Mouse (Mus musculus) common myeloid progenitor, adult 5-6 weeks (primary cell): ENCODE results near the gene Lysmd4. TPM values are rescaled to one million over a fixed set of nuclear protein-coding genes. Genes with fewer than 3 reads are reported as not detected.
A peak's percentile ranks its signal among the peaks of the same experiment; 100 is the strongest.

Source experiments
- ATAC-seq: replicated peaks from 2 replicates; pipeline ENCODE4 v1.8.0; 2016; ENCODE audit warnings: low read depth, mild to moderate bottlenecking, moderate TSS enrichment, inconsistent platforms; ENCODE audit not compliant: poor library complexity, severe bottlenecking
- total RNA-seq: library from RNA; stranded (forward); fragments of 200-1000, 187-1606 nt; gene quantifications from 2 replicates; pipeline ENCODE4 v1.2.3, GENCODE M21; 2017

Lysmd4 gene
- 2.7 and 5.9 TPM in 2 replicates for total RNA-seq

DNA sequence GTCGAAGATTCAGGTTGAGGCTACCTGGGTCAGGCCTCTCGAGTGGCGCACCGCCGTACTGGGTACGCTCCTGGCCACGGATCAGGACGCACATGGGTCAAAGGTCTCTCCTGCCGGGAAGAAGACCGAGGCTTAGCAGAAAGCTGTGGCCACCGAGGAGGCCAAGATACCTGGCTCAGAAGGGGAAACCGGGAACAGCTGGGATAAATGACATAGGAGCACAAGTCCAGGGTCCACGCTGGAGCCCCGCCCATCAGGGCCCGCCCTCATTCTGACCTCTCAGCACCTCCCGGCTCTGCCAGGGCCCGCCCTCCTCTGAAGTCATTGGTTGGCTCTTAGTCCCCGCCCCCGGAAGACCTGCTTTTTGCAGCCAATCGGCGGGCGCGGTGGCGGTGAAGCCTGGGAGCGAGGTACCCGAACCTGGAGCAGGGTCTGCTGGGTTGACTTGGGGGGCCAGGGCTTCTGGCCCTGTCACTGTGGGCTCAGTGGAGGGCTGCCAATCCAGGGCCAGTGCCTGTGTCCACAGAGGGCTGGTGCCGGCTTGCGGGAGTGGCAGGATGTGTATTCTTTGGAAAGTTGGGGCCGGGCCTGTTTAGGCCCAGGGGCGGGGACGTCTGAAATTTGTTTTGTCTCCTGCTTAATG, at the start of gene Lysmd4:
Gene Lysmd4, plus strand, starts transcription at position 325 of the 643 bp plus-strand sequence.
- peak; percentile 99 for ATAC-seq

DNA sequence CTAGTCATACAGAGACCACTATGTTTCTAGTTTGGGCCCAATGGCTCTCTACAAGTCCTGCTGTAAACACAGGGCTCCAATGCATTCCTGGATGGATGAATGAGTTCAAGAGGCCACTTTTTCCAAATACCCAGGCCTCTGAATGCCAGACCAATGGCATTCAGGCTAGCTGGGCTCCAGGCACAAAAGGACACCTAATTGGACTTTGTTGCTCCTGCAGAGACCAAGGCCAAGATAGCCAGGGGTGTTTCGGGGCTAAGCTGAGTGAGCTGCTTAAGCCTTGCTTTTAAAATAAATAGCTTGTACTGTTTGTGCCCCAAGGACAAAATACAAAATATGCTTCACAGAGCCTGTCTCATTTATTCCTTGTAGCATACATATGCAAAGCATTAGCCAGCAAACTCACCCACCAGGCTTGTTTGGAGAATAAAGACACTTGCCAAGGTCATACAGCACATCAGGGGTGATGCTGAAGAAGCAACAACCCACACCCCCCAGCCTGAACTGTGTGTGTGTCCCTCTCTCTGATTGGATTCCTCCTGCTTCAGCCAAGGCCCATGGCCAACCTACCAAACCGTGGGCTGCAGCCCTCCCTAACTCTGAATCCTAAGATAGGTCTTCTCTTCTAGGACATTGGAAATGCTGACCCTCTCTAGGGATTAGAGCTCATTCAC, 48.7 kb upstream of the Lysmd4 start:
- ATAC-seq = no peak

DNA sequence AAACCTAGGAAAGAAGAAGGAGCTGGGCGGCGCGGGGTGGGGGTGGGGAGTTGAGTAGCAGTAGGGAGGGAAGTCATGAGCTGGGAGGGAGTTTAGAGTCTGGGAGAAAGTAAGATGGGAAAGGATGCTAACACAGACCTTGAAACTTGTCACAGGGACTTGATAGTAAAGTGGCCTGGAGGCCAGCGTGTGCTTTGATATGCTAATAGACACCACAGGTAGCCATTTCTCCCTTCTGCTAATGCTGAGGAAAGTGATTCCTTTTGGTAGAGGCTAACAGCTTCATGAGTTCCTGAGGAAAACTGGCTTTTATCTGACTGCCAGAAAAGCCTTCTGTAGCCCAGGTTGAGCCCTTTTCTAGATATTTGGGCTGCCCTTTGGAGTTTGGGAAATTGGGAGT, 38.6 kb upstream of the Lysmd4 start:
- ATAC-seq = no peak

DNA sequence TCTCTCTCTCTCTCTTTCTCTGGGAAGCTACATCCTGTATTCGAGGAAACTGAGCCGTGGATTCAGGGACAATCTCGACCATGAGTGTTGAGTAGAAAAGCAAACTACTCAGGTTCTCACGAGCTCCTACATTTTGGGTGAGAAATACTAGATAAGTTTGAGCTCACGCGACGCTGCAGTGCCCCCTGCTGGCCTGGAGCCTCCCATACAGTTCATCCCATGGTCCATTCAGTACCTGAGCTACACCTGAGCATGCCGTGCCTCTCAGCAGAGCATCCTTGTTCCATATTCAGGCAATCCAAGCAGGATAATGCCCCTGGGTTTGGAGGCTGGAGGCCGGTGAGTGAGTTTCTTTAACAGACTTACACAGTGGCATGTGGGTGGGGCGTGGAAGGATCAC, 22.9 kb upstream of the Lysmd4 start:
- ATAC-seq = peak; percentile 85

DNA sequence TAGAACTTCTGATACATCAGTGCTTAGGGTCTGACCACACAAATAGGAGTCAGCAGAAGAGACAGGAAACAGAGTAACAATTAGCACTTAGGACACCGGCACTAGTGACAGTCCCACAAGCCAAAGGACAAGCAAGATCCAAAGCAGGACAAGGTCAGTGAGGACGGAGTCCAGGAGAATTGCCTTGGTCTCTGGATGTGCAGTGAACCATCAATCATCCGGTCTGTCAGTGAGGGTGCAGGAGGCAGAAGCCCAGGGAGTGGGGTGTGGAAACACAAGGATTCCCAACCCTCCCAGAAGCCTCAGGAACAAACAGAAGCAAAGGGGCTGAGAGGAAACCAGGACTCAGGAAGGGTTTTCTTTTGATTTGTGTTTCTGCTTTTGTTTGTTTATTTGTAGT, 18.7 kb upstream of the Lysmd4 start:
- ATAC-seq = no peak

DNA sequence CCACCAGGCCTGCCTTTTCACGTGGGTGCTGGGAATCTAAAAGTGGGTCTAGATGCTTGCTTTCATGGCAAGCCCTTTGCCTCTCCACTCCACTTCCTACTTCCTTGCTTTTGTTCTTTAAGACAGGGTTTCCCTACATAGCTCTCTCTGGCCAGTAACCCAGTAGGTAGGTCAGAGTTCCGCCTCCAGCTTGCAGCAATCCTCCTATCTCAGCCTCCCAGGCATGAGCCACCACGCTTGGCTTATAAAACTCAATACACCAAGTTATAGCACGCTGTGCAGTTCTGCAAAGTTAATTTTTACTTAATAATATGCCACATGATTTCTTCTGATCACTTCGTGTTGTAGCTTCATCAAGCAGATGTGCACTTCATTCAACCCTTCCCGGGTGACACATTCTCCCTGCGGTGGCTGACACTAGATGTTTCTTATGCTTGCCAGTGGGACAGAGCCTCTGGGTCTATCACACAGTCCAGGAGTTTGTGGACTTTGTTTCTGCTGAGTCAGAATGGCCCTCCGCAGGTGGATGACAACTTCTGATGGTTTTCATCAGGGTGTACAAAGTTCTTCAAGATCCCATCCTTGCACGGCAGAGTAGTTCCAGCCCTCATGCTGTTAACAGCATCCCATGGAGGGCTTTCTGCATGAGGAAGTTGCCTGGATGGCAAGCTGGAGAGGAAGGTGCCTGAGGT, 16.5 kb upstream of the Lysmd4 start:
- no peak for ATAC-seq

DNA sequence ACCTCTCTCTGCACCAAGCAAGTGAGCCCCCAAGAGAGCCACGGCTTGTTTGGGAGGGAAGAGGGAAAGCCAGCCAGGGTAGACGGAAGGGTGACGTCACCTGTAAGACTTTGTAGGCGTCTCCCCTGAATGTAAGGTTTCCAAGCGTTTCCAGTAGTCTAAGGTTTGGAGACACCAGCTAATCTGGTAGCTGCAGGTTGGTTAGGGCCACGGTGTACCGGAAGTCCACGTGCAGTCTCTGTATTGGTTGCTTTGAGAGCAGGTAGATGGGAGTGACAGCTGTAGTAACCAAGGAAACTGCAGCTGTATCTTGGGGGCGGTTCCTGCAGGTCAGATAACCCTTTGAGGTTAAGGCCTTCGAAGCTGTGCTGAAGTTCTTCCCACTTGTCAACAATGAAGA, 15.8 kb upstream of the Lysmd4 start:
- ATAC-seq = no peak

DNA sequence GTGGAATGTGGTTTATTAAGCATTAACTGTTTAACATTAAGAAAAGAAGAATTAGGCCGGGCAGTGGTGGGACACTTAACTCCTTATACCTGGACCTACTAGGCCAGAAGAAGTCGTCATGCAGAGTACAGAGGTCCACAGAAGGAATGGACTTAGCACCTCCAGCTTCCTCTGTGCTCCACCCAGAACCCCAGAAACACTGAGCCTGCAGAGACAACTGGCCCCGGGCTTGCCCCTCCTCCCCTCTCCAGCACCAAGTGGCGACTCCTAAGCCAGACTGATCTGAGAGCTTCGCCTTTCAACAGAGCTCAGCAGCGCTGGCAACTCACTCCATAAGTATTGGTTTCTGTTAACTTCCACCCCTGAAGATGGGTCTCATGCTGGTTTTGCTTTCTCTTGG, 14.6 kb upstream of the Lysmd4 start:
- no peak for ATAC-seq

DNA sequence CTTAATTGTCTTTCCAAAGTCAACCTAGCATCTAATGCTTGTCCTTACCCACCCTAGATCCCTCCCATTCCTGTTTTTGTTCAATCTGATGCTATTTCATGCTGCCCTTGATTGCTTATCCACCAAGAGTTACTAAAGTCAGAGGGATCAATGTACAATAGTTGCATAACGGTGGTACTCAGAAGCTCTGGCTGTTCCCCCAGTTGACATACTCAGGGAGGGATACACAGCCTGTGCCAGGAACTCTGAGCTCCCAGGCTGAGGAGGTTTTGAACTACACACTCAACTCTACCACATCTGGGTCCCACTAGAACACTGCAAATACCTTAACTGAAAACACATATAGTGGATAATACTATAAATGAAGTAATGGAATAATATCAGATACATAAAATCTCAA, 14.0 kb upstream of the Lysmd4 start:
- ATAC-seq = no peak

DNA sequence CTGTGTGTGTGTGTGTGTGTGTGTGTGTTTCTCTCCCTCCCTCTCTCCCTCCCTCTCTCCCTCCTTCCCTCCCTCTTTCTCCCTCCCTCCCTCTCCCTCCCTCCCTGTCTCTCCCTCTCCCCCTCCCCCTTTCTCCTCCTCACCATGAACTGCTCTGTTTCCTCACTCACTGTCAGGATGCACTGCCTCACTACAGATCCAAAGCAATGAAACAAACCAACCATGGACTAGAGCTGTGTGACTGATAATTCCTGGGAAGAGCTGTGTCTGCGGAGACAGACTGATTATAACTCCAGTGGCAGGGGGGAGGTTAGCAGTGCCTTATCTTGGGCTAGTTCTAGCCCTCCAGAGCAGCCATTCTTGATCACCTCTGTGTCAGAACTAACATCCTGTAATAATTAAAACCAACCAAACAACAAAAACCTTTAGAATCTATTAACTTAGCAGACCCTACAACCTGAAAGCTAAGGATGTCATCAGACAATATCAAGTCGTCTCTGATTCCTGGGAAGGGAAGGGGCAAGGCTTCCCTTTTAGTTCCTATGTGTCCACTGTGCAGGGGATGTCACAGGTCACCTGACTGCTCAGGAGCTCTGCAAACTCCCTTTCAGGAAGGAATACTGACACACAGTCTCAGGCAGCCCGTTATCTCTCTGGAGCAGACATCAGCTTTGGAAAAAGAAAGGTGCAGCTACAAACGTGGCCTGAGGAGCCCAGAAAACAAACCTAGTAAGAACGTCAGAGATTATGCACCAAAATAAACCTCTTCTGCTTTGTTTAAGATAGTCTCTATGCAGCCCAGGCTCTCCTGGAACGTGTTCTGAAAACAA, 12.1 kb upstream of the Lysmd4 start:
- ATAC-seq = peak; percentile 45

DNA sequence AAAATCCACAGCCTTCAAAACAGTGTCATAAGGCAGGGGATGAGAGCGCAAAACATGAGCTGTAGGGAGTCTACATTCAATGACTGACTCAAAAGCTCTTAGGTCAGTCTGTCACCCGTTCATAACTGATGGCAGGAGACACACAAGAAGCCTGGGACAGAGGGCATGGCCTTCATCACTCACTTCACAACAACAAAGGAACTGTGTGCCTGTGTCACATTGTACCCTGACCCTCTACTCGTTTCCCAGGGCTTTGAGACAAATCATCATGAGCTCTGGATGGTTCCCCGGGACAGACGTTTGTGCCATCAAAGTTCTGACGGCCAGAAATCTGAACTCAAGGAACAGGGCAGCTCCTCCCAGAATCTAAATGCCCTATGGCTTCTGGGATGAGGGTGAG, 11.0 kb upstream of the Lysmd4 start:
- no peak for ATAC-seq

DNA sequence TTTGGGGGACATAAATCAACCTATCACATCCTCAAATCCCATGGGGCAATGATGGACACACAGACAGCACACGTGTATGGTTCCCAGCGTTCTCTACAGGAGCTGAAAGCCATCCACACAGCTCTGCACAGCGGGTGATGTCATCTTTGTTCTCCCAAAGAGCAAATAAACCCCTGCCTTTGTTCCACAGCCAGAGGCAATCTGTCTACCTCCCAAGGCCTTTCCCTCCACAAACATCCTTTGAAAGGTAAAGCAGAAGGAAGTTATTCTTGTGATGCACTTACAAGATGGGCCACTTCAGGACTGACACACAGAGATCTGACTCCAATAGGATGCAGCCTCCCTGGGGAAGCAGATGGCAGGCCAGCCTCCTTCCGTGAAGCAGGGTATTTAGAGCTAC, 10.4 kb upstream of the Lysmd4 start:
- no peak for ATAC-seq

DNA sequence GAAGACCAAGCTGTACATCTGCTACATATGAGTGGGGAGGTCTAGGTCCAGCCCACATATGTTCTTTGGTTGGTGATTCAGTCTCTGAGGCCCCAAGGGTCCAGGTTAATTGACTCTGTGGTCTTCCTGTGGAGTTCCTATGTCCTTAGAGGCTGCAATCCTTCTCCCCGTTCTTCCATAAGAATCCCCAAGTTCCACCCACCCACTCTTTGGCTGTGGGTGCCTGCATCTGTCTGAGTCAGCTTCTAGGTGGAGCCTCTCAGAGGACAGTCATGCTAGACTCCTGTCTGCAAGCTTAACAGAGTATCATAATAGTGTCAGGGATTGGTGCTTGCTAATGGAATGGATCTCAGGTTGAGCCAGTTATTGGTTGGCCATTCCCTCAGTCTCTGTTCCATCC, 8.8 kb upstream of the Lysmd4 start:
- ATAC-seq = no peak

DNA sequence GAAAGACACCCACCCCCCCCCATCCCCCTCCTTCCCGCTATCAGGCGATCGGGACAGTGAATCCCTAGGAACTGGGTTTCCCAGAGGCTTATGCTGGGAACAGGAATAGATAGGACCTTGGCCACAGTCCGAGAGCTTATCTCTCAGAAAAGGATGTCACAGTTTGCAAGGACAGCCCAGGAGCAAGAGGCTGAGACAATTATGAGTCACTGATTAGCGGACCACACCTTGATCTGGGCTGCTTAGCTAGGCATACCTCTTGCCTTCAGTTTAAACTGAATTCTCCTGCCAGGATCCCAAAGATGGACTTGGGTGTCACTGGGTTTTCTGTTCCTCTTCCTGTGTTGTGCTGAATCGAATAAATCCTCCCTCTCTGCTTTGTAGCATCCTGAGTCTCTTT, 6.0 kb upstream of the Lysmd4 start:
- no peak for ATAC-seq

DNA sequence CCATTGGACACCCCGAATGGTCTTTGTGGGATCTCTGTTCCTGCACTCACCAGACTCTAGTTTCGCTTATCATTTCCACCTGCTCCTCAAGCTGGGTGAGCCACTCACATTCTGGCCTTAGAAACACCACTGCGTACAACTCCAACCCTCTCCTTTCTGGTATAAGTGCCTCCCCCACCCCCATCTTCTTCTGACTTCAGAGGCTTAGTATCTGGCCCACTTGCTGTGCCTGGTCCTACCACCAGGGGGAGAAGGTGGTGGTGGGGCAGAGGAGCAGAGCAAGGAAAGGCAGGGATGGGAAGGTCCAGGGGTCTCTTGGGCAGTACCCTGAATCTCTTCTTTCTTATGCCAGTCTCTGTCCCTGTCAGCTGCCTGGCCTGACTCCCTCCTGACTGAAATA, 5.3 kb upstream of the Lysmd4 start:
- peak; percentile 88 for ATAC-seq

DNA sequence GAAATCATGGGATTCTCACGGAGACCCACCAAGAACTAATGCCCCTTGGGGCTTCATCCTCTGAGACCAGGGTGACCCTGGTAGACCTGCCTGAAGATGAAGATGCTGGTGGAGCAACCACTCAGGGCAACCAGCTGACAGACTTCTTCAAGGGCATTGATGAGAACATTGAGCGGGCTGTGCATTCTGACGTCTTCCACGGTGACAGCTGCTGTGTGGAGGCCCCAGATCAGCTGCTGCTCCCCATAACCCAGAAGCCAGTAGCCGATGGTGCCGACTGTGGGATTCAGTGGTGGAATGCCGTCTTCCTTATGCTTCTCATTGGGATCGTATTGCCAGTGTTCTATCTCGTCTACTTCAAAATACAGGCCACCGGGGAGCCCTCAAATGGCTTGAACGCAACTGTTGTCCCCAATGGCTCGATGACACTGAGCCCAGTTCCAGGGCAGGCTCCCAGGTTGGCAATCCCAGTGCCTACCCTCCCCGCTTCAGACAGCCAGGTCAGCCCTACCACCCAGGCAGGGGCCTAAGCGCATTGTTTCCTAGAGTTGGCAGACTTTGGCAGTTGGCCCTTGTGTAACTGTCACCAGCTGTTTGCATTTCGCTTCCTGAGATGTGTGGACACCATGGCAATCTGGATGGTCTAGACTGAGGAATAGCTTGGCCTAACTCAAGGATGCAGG, 3.7 kb downstream of the Lysmd4 start:
- no peak for ATAC-seq

DNA sequence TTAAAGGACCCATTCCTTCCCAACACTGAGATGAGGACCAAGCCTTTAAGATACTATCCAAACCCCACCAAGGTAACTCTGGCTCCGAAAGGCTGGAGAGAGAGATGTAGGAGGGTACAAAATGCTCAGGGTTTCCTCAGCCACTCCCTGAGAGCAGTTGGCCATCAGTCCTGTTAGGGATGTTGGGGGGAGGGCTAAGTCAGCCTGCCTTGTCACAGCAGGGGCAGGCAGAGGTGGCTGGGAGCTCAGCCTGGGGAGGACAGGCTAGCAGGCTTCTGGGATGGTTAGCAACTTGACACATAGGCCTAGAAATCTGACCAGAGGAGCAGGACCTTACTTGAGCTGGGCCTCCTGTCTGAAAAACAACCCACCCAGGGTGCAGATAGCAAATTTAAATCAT, 5.2 kb downstream of the Lysmd4 start:
- ATAC-seq = no peak

DNA sequence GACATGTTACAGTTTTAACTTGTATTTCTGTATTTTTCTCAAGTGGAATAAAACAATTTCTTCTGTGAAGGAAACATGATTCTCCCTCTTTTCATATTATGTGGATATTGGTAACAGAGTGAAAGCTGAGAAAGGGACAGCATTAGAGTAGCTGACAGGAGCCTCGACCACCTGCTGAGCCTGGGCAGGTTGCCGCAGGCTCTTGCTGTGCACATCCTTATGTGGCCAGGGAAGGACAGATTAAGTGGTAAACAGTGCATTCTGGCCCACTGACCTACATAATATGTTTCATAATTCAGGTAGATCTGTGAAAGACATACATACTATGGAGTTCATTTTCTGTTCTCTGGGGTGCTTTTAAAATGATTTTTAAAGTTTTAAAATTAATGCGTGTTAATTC, 6.0 kb downstream of the Lysmd4 start:
- ATAC-seq = no peak

DNA sequence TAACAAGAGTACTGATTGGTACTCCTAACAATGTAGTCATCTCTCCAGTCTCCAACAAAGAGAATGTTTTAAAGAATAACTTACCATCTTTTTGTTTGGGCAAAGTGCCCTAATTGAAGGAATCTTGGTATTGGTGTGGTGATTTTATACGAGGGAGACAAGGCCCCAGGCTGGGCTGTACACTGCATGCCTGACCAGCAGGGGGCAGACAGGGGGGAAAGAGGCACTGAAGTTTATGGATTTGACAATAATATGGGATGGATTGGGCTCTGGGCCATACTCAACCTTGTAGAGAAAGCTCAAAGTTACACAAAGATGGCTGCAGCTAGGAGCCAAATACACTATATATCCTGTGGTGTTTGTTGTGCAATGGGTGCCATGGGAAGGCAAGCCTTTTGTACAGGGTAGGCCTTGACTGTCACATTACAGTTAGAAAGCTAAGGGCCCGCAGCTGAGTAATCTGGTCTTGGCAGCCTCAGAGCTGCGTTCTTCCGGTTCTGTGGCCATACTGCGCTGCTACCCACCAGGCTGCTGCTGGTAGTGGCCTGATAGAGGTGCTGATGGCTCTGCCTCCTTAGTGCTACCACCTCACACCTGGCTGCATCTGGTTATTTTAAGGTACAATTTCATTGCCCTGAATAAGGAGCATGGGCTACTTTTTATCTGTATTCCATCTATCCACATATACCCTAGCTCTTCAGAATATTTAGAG, 6.7 kb downstream of the Lysmd4 start:
- ATAC-seq = peak; percentile 74

DNA sequence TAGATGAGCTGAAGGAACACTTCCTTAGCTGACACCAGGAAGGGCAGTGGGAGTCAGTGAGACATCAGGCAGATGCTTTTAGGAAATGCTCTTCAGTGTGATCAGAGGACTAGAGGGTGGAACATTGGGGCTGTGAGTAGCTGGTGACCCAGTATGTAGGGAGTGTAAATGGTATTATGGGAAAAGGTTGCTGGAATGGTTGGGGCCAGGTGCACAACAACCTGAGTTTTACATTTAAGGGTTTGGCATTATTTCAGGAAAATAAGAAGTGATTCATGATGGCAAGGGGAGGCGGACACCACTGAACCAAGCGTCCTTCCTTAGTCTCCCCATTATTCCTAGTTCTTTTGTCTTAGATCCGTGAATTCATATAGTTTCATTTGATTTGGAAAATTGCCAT, 7.4 kb downstream of the Lysmd4 start:
- no peak for ATAC-seq
